Mouse (Mus musculus) hindbrain, embryonic 12.5 days (tissue): Measurements from ENCODE around the gene Usp1. TPM values are rescaled to one million over a fixed set of nuclear protein-coding genes. Genes with fewer than 3 reads are reported as not detected.

Experiments used
- ATAC-seq: fragments of 200-750 bp; cut with Nextera tagmentation; 2 replicates; pipeline ENCODE4 v1.8.0; 2017; ENCODE audit warnings: moderate TSS enrichment; ENCODE audit not compliant: low FRiP score
- H3K27ac ChIP-seq: fragments of 300-500 bp; sonication (generic); 2 replicates; pipeline ENCODE4 v1.5.1; 2016; ENCODE audit warnings: mild to moderate bottlenecking
- H3K27me3 ChIP-seq: fragments of 300-500 bp; sonication (generic); 2 replicates; pipeline ENCODE4 v1.6.1; 2016; ENCODE audit warnings: mild to moderate bottlenecking
- H3K36me3 ChIP-seq: fragments of 300-500 bp; sonication (generic); 2 replicates; pipeline ENCODE4 v1.6.1; 2016; ENCODE audit warnings: mild to moderate bottlenecking
- H3K4me1 ChIP-seq: fragments of 300-500 bp; sonication (generic); 2 replicates; pipeline ENCODE4 v1.6.1; 2016
- H3K4me2 ChIP-seq: fragments of 300-500 bp; sonication (generic); replicated peaks from 2 replicates; pipeline ENCODE4 v1.6.1; 2016; ENCODE audit warnings: mild to moderate bottlenecking
- H3K4me3 ChIP-seq: fragments of 300-500 bp; sonication (generic); 2 replicates; pipeline ENCODE4 v1.5.1; 2016; ENCODE audit warnings: mild to moderate bottlenecking
- H3K9ac ChIP-seq: fragments of 300-500 bp; sonication (generic); 2 replicates; pipeline ENCODE4 v1.6.1; 2016; ENCODE audit warnings: mild to moderate bottlenecking, moderate library complexity
- H3K9me3 ChIP-seq: fragments of 300-500 bp; sonication (generic); replicated peaks from 2 replicates; pipeline ENCODE4 v1.6.1; 2016; ENCODE audit warnings: mild to moderate bottlenecking
- WGBS: fragments of 180-500 bp; shearing (Covaris S2); methylation state at CpG from one replicate; pipeline ENCODE4 v1.1.7; 2016; 5-methylcytosine and 5-hydroxymethylcytosine counted together
- polyA plus RNA-seq: library from polyadenylated mRNA; unstranded; fragments of >200 nt; fragmentation: Nextera tagmentation; extraction: Ambion mirVana; gene quantifications from 2 replicates; pipeline ENCODE4 v1.2.1, GENCODE M21; 2016

The Usp1 gene
- 83.7 and 91.5 TPM in 2 replicates for polyA plus RNA-seq

- H3K4me1 ChIP-seq: peaks cover 20% of the 10 kb centered on the region
- WGBS: 0% methylated on average over 63 of the region's 67 CpGs
Measured at GRCm38 (mm10) chr4:98923568-98924070, at the start of gene Usp1. TSS of gene Usp1 (plus strand) at chr4:98923810.

GRCm38 (mm10) chr4:98882706-98883105 lies 40.9 kb upstream of the Usp1 start:
- no peak overlapping the region for H3K4me2 ChIP-seq
- no peak for ATAC-seq
- H3K9me3 ChIP-seq: no peaks in the 10 kb centered on the region
- H3K36me3 ChIP-seq: no peaks in the 10 kb centered on the region
- no peaks in the 10 kb centered on the region for H3K27me3 ChIP-seq
- H3K4me3 ChIP-seq: no peak overlapping the region
- no peak overlapping the region for H3K27ac ChIP-seq
- no peaks in the 10 kb centered on the region for H3K4me1 ChIP-seq
- 76% methylated on average over 3 of the region's 3 CpGs for WGBS
- no peak overlapping the region for H3K9ac ChIP-seq

More at GRCm38 (mm10) chr4:98923568-98924070, at the start of gene Usp1:
- Histone ChIP-seq H3K9ac (peak within 1 kb of the TSS; percentile 95), H3K27ac (peak within 1 kb of the TSS; percentile 99), H3K4me3 (peak within 1 kb of the TSS; percentile 94), H3K9me3 (no peaks in the 10 kb centered on the region), H3K36me3 (no peaks in the 10 kb centered on the region), H3K4me2 (peak within 1 kb of the TSS; percentile 89), H3K27me3 (no peaks in the 10 kb centered on the region)
- ATAC-seq: peak; percentile 71

- Histone ChIP-seq H3K4me1 (no peaks in the 10 kb centered on the region), H3K4me2 (no peak overlapping the region), H3K9me3 (no peaks in the 10 kb centered on the region), H3K4me3 (no peak overlapping the region), H3K36me3 (no peaks in the 10 kb centered on the region), H3K27me3 (no peaks in the 10 kb centered on the region), H3K27ac (no peak overlapping the region), H3K9ac (no peak overlapping the region)
- 79% methylated on average over 4 of the region's 4 CpGs for WGBS
- no peak for ATAC-seq
Measured at GRCm38 (mm10) chr4:98886377-98886776, 37.2 kb upstream of the Usp1 start.

GRCm38 (mm10) chr4:98887148-98887547 lies 36.5 kb upstream of the Usp1 start:
- no peaks in the 10 kb centered on the region for H3K9me3 ChIP-seq
- no peaks in the 10 kb centered on the region for H3K36me3 ChIP-seq
- no peak overlapping the region for H3K27ac ChIP-seq
- no peak overlapping the region for H3K9ac ChIP-seq
- ATAC-seq: 0 out of 2 replicates have a peak, but pooled peaks have one; percentile 64
- 24% methylated on average over 10 of the region's 10 CpGs for WGBS
- no peaks in the 10 kb centered on the region for H3K4me1 ChIP-seq
- no peak overlapping the region for H3K4me3 ChIP-seq
- no peak overlapping the region for H3K4me2 ChIP-seq
- no peaks in the 10 kb centered on the region for H3K27me3 ChIP-seq

- no peaks in the 10 kb centered on the region for H3K9me3 ChIP-seq
- no peak for ATAC-seq
- H3K36me3 ChIP-seq: no peaks in the 10 kb centered on the region
- no peaks in the 10 kb centered on the region for H3K27me3 ChIP-seq
- WGBS: 94% methylated on average over 5 of the region's 5 CpGs
- no peaks in the 10 kb centered on the region for H3K4me1 ChIP-seq
- no peak overlapping the region for H3K4me3 ChIP-seq
- no peak overlapping the region for H3K9ac ChIP-seq
- H3K27ac ChIP-seq: no peak overlapping the region
- H3K4me2 ChIP-seq: no peak overlapping the region
Measured at GRCm38 (mm10) chr4:98910246-98910645, 13.4 kb upstream of the Usp1 start.

- H3K4me2 ChIP-seq: no peak overlapping the region
- ATAC-seq: no peak
- no peaks in the 10 kb centered on the region for H3K9me3 ChIP-seq
- no peaks in the 10 kb centered on the region for H3K27me3 ChIP-seq
- peaks cover 4% of the 10 kb centered on the region for H3K4me1 ChIP-seq
- H3K36me3 ChIP-seq: no peaks in the 10 kb centered on the region
- no peak overlapping the region for H3K9ac ChIP-seq
- no peak overlapping the region for H3K27ac ChIP-seq
- 85% methylated on average over 2 of the region's 2 CpGs for WGBS
- H3K4me3 ChIP-seq: no peak overlapping the region
Measured at GRCm38 (mm10) chr4:98917724-98918123, 5.9 kb upstream of the Usp1 start.

GRCm38 (mm10) chr4:98918204-98918603 lies 5.4 kb upstream of the Usp1 start:
- H3K4me2 ChIP-seq: no peak overlapping the region
- H3K4me3 ChIP-seq: no peak overlapping the region
- no peak overlapping the region for H3K9ac ChIP-seq
- peaks cover 4% of the 10 kb centered on the region for H3K4me1 ChIP-seq
- H3K27ac ChIP-seq: no peak overlapping the region
- H3K9me3 ChIP-seq: no peaks in the 10 kb centered on the region
- no peaks in the 10 kb centered on the region for H3K36me3 ChIP-seq
- ATAC-seq: no peak
- no peaks in the 10 kb centered on the region for H3K27me3 ChIP-seq
- WGBS: 100% methylated on average over 1 of the region's 1 CpGs

- Histone ChIP-seq H3K4me1 (peaks cover 18% of the 10 kb centered on the region), H3K4me3 (no peak overlapping the region), H3K36me3 (no peaks in the 10 kb centered on the region), H3K27ac (no peak overlapping the region), H3K27me3 (no peaks in the 10 kb centered on the region), H3K9ac (no peak overlapping the region), H3K9me3 (no peaks in the 10 kb centered on the region), H3K4me2 (no peak overlapping the region)
- ATAC-seq: no peak
- WGBS: 92% methylated on average over 4 of the region's 4 CpGs
Measured at GRCm38 (mm10) chr4:98920896-98921295, 2.7 kb upstream of the Usp1 start.

DNA sequence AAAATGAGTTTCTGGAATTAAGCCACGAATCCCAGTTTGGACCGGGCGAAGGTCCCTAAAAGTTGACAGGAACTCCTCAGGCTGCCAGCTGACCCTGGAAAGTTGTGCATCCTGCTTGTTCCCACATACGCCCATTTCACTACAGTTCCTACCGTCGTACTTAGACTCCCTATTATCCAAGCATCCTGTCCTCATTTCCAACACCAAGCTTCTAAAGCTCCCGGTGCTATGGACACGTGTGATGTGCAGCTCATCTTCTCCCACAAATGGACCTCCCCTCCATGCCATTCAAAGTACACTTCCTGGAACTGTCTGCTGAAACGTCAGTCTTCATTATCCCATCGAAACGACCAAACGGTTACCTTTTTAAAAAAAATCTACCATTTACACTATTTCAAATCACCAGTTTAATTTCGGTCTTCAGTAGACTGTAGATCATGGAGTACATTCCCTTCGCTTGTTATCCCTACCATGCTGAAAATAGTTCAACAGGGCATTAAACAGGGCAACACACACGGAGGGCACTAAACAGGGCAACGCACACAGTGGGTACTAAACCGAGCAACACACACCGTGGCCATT lies 1.5 kb upstream of the Usp1 start:
- Histone ChIP-seq H3K9ac (peak overlapping the region; percentile 85), H3K9me3 (no peaks in the 10 kb centered on the region), H3K27ac (peak overlapping the region; percentile 99), H3K4me2 (peak overlapping the region; percentile 89), H3K4me3 (peak overlapping the region; percentile 94), H3K4me1 (peaks cover 20% of the 10 kb centered on the region), H3K27me3 (no peaks in the 10 kb centered on the region), H3K36me3 (no peaks in the 10 kb centered on the region)
- WGBS: 16% methylated on average over 18 of the region's 18 CpGs
- ATAC-seq: no peak; the same call in 1 of the 2 replicates

DNA sequence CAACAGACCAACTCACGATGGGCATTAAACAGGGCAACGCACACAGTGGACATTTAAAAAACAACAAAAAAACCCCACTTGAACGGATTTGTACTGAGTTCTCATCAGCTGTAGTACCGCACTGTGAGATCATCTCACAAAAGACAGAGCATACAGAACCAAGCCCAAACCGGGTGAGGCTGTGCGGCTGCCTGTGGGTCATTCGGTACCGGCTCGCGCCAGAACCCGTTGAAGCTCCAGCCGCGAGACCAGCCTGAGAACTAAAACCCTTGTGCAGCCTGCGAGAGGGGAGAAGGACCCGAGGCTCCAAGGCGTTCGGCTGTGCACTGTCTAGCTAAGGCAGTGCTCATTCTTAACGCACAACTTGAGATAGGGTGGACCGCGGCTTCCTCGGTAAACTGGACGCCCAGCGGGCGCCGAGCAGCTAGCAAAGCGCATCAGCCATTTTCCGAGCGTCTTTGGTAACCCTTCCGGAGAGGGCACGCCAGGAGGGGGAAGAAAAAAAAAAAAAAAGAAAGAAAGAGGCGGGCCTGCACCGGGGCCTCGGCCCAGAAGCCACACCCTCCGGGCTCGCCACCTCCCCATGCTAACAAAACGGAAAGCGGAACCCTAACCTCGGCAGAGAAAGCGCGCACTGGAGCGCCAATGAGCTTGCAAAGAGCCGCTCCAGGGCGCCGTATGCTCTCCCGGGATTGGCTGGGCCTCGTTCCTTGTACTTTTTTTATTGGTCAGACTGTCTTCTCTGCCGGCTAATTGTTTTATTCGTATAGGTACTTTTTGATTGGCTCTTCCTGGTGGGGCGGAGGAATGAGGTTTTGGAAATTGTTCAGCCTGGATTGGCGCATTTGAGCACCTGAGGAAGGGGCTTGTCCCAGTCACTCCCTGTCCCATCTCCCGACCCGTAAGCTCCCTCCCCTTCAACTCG lies 705 bp upstream of the Usp1 start:
- Histone ChIP-seq H3K4me1 (peaks cover 20% of the 10 kb centered on the region), H3K4me2 (peak overlapping the region; percentile 89), H3K9ac (peak overlapping the region; percentile 85), H3K9me3 (no peaks in the 10 kb centered on the region), H3K27ac (peak overlapping the region; percentile 99), H3K4me3 (peak overlapping the region; percentile 94), H3K36me3 (no peaks in the 10 kb centered on the region), H3K27me3 (no peaks in the 10 kb centered on the region)
- under 1% methylated on average over 53 of the region's 53 CpGs for WGBS
- ATAC-seq: peak; percentile 96

DNA sequence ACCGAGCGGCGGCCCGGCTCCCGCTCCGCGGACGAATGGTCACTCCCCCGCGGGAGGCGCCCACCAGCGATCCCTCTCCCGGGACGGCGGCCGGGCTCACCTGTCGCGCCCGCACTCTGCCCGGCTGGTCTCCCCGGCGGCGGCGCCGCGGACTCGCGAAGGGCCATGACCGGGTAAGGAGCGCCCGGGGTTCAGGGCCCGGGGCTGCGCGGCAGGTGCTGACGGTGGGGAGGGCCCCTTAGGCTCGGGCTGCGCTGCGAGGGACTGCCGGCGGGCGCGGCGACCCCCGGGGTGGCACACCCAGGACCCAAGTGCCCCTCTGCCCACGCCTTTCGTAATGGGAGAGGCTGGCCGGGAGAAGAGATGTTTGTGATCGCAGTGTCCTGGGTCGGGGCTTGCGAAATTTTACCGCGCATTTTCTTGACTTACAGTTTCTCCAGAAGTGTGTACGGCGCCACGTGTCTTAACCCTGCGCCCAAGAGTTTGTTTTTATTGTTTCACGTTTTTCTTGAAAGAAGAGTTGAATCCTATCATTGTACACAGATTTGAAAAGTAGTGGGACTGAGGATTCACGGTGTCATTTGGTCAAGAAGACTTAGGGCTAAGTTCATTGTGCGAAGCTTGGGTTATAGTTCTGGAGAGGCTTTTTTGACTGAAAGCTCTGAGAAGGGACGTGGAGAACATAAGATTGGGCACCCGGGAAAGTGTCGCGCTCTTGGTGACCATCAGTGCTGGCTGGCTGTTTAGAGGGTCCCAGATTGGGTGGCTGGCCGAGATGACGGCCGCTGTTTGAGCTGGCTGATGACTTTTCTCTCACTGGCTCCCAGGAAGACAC lies 678 bp downstream of the Usp1 start:
- WGBS: under 1% methylated on average over 49 of the region's 66 CpGs

DNA sequence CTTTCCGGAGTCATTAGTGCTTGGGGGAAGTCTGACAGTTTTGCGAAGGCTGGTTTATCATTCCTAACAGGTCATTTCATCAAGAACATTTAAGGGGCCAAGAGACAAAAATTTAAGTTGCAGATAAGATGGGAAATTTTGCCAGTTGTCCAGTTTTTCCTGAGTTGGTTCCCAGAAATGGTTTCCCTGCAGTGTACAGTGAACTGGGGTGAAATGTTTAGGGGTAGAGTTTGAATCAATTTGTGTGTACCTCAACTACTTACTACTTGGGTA lies 1.2 kb downstream of the Usp1 start:
- H3K27me3 ChIP-seq: no peaks in the 10 kb centered on the region
- no peaks in the 10 kb centered on the region for H3K9me3 ChIP-seq
- ATAC-seq: no peak
- peaks cover 20% of the 10 kb centered on the region for H3K4me1 ChIP-seq
- H3K4me2 ChIP-seq: peak overlapping the region; percentile 89
- H3K9ac ChIP-seq: peak overlapping the region; percentile 95
- WGBS: 0% methylated on average over 2 of the region's 2 CpGs
- no peak overlapping the region for H3K27ac ChIP-seq
- H3K36me3 ChIP-seq: no peaks in the 10 kb centered on the region
- peak overlapping the region; percentile 94 for H3K4me3 ChIP-seq

More for the DNA sequence above, 678 bp downstream of the Usp1 start:
- ATAC-seq: peak; percentile 30
- peak overlapping the region; percentile 95 for H3K9ac ChIP-seq
- H3K9me3 ChIP-seq: no peaks in the 10 kb centered on the region
- H3K4me1 ChIP-seq: peaks cover 20% of the 10 kb centered on the region
- H3K4me2 ChIP-seq: peak overlapping the region; percentile 89
- no peaks in the 10 kb centered on the region for H3K27me3 ChIP-seq
- peak overlapping the region; percentile 94 for H3K4me3 ChIP-seq
- peak overlapping the region; percentile 99 for H3K27ac ChIP-seq
- no peaks in the 10 kb centered on the region for H3K36me3 ChIP-seq
